Mouse (Mus musculus): ENCODE results near the gene Atrnl1. TPM values are rescaled to one million over a fixed set of nuclear protein-coding genes. Genes with fewer than 3 reads are reported as not detected.

The Atrnl1 gene
- polyA plus RNA-seq, 1 experiment from 2014 or later = 8.9 TPM

- WGBS = 72% methylated on average over 1 of the region's 1 CpGs
Measured at GRCm38 (mm10) chr19:58011636-58012035, 400.8 kb downstream of the Atrnl1 start.

GRCm38 (mm10) chr19:58015741-58016140 is 404.9 kb downstream of the Atrnl1 start:
- no peaks in the 10 kb centered on the region for H3K27me3 ChIP-seq
- no peak for ATAC-seq (replicated peaks)
- H3K9me3 ChIP-seq = no peaks in the 10 kb centered on the region
- H3K27ac ChIP-seq (replicated peaks) = no peak overlapping the region
- no peak overlapping the region for H3K9ac ChIP-seq (replicated peaks)
- no peak overlapping the region for H3K4me3 ChIP-seq
- 93% methylated on average over 6 of the region's 6 CpGs for WGBS
- no peaks in the 10 kb centered on the region for H3K4me1 ChIP-seq
- no peak overlapping the region for H3K4me2 ChIP-seq (replicated peaks)
- H3K36me3 ChIP-seq = no peaks in the 10 kb centered on the region

More at GRCm38 (mm10) chr19:58011636-58012035, 400.8 kb downstream of the Atrnl1 start:
- Histone ChIP-seq H3K4me3 (no peak overlapping the region), H3K4me2 (replicated peaks) (no peak overlapping the region), H3K9me3 (no peaks in the 10 kb centered on the region), H3K27ac (replicated peaks) (no peak overlapping the region), H3K36me3 (no peaks in the 10 kb centered on the region), H3K4me1 (no peaks in the 10 kb centered on the region), H3K27me3 (no peaks in the 10 kb centered on the region), H3K9ac (replicated peaks) (no peak overlapping the region)
- no peak for ATAC-seq (replicated peaks)

- ATAC-seq (replicated peaks) = no peak
- Histone ChIP-seq H3K9ac (replicated peaks) (no peak overlapping the region), H3K36me3 (no peaks in the 10 kb centered on the region), H3K9me3 (no peaks in the 10 kb centered on the region), H3K27me3 (no peaks in the 10 kb centered on the region), H3K4me3 (no peak overlapping the region), H3K27ac (replicated peaks) (no peak overlapping the region), H3K4me2 (replicated peaks) (no peak overlapping the region), H3K4me1 (no peaks in the 10 kb centered on the region)
- 87% methylated on average over 9 of the region's 9 CpGs for WGBS
Measured at GRCm38 (mm10) chr19:58016561-58017453, 406.0 kb downstream of the Atrnl1 start.

GRCm38 (mm10) chr19:58017468-58017867 is 406.6 kb downstream of the Atrnl1 start:
- no peak for ATAC-seq (replicated peaks)
- no peak overlapping the region for H3K4me3 ChIP-seq
- H3K4me1 ChIP-seq = no peaks in the 10 kb centered on the region
- WGBS = 96% methylated on average over 3 of the region's 3 CpGs
- no peaks in the 10 kb centered on the region for H3K9me3 ChIP-seq
- H3K36me3 ChIP-seq = no peaks in the 10 kb centered on the region
- no peak overlapping the region for H3K4me2 ChIP-seq (replicated peaks)
- no peak overlapping the region for H3K27ac ChIP-seq (replicated peaks)
- no peak overlapping the region for H3K9ac ChIP-seq (replicated peaks)
- no peaks in the 10 kb centered on the region for H3K27me3 ChIP-seq

- no peaks in the 10 kb centered on the region for H3K27me3 ChIP-seq
- H3K4me2 ChIP-seq (replicated peaks) = no peak overlapping the region
- H3K9ac ChIP-seq (replicated peaks) = no peak overlapping the region
- no peak overlapping the region for H3K27ac ChIP-seq (replicated peaks)
- H3K4me3 ChIP-seq = no peak overlapping the region
- ATAC-seq (replicated peaks) = no peak
- H3K4me1 ChIP-seq = no peaks in the 10 kb centered on the region
- H3K9me3 ChIP-seq = no peaks in the 10 kb centered on the region
- 52% methylated on average over 5 of the region's 5 CpGs for WGBS
- no peaks in the 10 kb centered on the region for H3K36me3 ChIP-seq
Measured at GRCm38 (mm10) chr19:58018698-58019097, 407.9 kb downstream of the Atrnl1 start.

- ATAC-seq (replicated peaks) = no peak
- WGBS = 94% methylated on average over 8 of the region's 8 CpGs
- Histone ChIP-seq H3K4me1 (no peaks in the 10 kb centered on the region), H3K36me3 (no peaks in the 10 kb centered on the region), H3K9me3 (no peaks in the 10 kb centered on the region), H3K9ac (replicated peaks) (no peak overlapping the region), H3K27me3 (no peaks in the 10 kb centered on the region), H3K27ac (replicated peaks) (no peak overlapping the region), H3K4me3 (no peak overlapping the region), H3K4me2 (replicated peaks) (no peak overlapping the region)
Measured at GRCm38 (mm10) chr19:58021514-58022284, 410.9 kb downstream of the Atrnl1 start.

- ATAC-seq (replicated peaks) = no peak; the same call in 1 of the 2 replicates
- Histone ChIP-seq H3K27me3 (no peaks in the 10 kb centered on the region), H3K9me3 (no peaks in the 10 kb centered on the region), H3K9ac (replicated peaks) (no peak overlapping the region), H3K4me2 (replicated peaks) (no peak overlapping the region), H3K4me1 (no peaks in the 10 kb centered on the region), H3K4me3 (no peak overlapping the region), H3K36me3 (no peaks in the 10 kb centered on the region), H3K27ac (replicated peaks) (no peak overlapping the region)
- WGBS = 89% methylated on average over 14 of the region's 14 CpGs
Measured at GRCm38 (mm10) chr19:58023216-58023825, 412.5 kb downstream of the Atrnl1 start.

- no peaks in the 10 kb centered on the region for H3K36me3 ChIP-seq
- no peaks in the 10 kb centered on the region for H3K27me3 ChIP-seq
- 0 out of 2 replicates have a peak, but pooled peaks cover under 1% of the 10 kb centered on the region for H3K9me3 ChIP-seq
- no peak overlapping the region for H3K9ac ChIP-seq (replicated peaks)
- no peak overlapping the region for H3K4me2 ChIP-seq (replicated peaks)
- H3K4me1 ChIP-seq = no peaks in the 10 kb centered on the region
- no peak; the same call in 1 of the 2 replicates for ATAC-seq (replicated peaks)
- no peak overlapping the region for H3K4me3 ChIP-seq
- H3K27ac ChIP-seq (replicated peaks) = no peak overlapping the region
- WGBS = 59% methylated on average over 2 of the region's 2 CpGs
Measured at GRCm38 (mm10) chr19:58025053-58025452, 414.2 kb downstream of the Atrnl1 start.

GRCm38 (mm10) chr19:58029661-58030060 is 418.8 kb downstream of the Atrnl1 start:
- 34% methylated on average over 2 of the region's 2 CpGs for WGBS
- no peak for ATAC-seq (replicated peaks)
- Histone ChIP-seq H3K9ac (replicated peaks) (no peak overlapping the region), H3K9me3 (peaks cover 6% of the 10 kb centered on the region; the same call in 1 of the 2 replicates), H3K4me2 (replicated peaks) (no peak overlapping the region), H3K27ac (replicated peaks) (no peak overlapping the region), H3K27me3 (no peaks in the 10 kb centered on the region), H3K4me1 (no peaks in the 10 kb centered on the region), H3K4me3 (no peak overlapping the region), H3K36me3 (no peaks in the 10 kb centered on the region)

GRCm38 (mm10) chr19:58033241-58033640 is 422.4 kb downstream of the Atrnl1 start:
- Histone ChIP-seq H3K9ac (replicated peaks) (no peak overlapping the region), H3K36me3 (no peaks in the 10 kb centered on the region), H3K27ac (replicated peaks) (no peak overlapping the region), H3K9me3 (peaks cover 6% of the 10 kb centered on the region; the same call in 1 of the 2 replicates), H3K27me3 (no peaks in the 10 kb centered on the region), H3K4me1 (no peaks in the 10 kb centered on the region), H3K4me3 (no peak overlapping the region), H3K4me2 (replicated peaks) (no peak overlapping the region)
- WGBS = 91% methylated on average over 5 of the region's 5 CpGs
- no peak for ATAC-seq (replicated peaks)

GRCm38 (mm10) chr19:58036166-58036565 is 425.3 kb downstream of the Atrnl1 start:
- Histone ChIP-seq H3K27ac (replicated peaks) (no peak overlapping the region), H3K4me3 (no peak overlapping the region), H3K4me2 (replicated peaks) (no peak overlapping the region), H3K9me3 (no peaks in the 10 kb centered on the region), H3K36me3 (no peaks in the 10 kb centered on the region), H3K27me3 (no peaks in the 10 kb centered on the region), H3K9ac (replicated peaks) (no peak overlapping the region), H3K4me1 (no peaks in the 10 kb centered on the region)
- WGBS = 87% methylated on average over 3 of the region's 3 CpGs
- ATAC-seq (replicated peaks) = no peak

GRCm38 (mm10) chr19:58043120-58043519 is 432.3 kb downstream of the Atrnl1 start:
- no peak for ATAC-seq (replicated peaks)
- Histone ChIP-seq H3K27me3 (no peaks in the 10 kb centered on the region), H3K9me3 (no peaks in the 10 kb centered on the region), H3K27ac (replicated peaks) (no peak overlapping the region), H3K36me3 (no peaks in the 10 kb centered on the region), H3K4me2 (replicated peaks) (no peak overlapping the region), H3K4me3 (no peak overlapping the region), H3K9ac (replicated peaks) (no peak overlapping the region), H3K4me1 (0 out of 2 replicates have a peak, but pooled peaks cover 3% of the 10 kb centered on the region)
- WGBS = 82% methylated on average over 8 of the region's 8 CpGs

All from forebrain, embryonic 15.5 days (tissue).